In genomic region chr1:192463732-192464131, GRCm38 (mm10) we compare ENCODE assay signal across 35 mouse cellular contexts.
"Had no signal": no experiment of that assay in that cellular context is flagged by ENCODE, and none has a peak within 500 bp of the region (broad histone marks: within the 10 kb centered on the region; RNA-seq: fewer than 3 reads in every experiment).

No protein-coding gene starts in this region.

- H3K9me3 ChIP-seq: heart, embryonic 10.5 days; heart, embryonic 12.5 days; heart, embryonic 13.5 days; heart, embryonic 15.5 days; hindbrain, embryonic 10.5 days; hindbrain, embryonic 12.5 days; hindbrain, embryonic 13.5 days; hindbrain, embryonic 15.5 days; intestine, embryonic 15.5 days; kidney, embryonic 15.5 days had no signal

- DNase-seq: heart, postnatal 10 days; heart, postnatal 14 days; heart, postnatal 36 days; heart, postnatal 4 days; kidney, adult 11 months; kidney, adult 18-20 months; kidney, adult 2 months; kidney, adult 8-10 months; kidney, adult 9 months; kidney, postnatal 10 days; kidney, postnatal 14 days; kidney, postnatal 25 days; kidney, postnatal 36 days; kidney, postnatal 4 days; layer of hippocampus, adult 9-11 months; layer of hippocampus, postnatal 36 days had no signal

- H3K4me2 ChIP-seq: heart, embryonic 11.5 days; heart, embryonic 12.5 days; heart, embryonic 13.5 days; heart, embryonic 15.5 days; hindbrain, embryonic 12.5 days; hindbrain, embryonic 13.5 days; hindbrain, embryonic 14.5 days; hindbrain, embryonic 15.5 days; intestine, embryonic 15.5 days; kidney, embryonic 15.5 days had no signal

- H3K4me3 ChIP-seq: heart, embryonic 10.5 days; heart, embryonic 12.5 days; heart, embryonic 13.5 days; heart, embryonic 15.5 days; hindbrain, embryonic 10.5 days; hindbrain, embryonic 12.5 days; hindbrain, embryonic 13.5 days; hindbrain, embryonic 15.5 days; intestine, embryonic 15.5 days; kidney, embryonic 15.5 days; layer of hippocampus, adult 2 months had no signal

- H3K27ac ChIP-seq: heart, embryonic 10.5 days; heart, embryonic 13.5 days; heart, embryonic 15.5 days; hindbrain, embryonic 10.5 days; hindbrain, embryonic 12.5 days; hindbrain, embryonic 13.5 days; hindbrain, embryonic 14.5 days; hindbrain, embryonic 15.5 days; hindbrain, postnatal 0 days; intestine, embryonic 15.5 days; kidney, embryonic 15.5 days; kidney, postnatal 0 days; layer of hippocampus, adult 2 months had no signal

- H3K36me3 ChIP-seq: heart, embryonic 10.5 days; heart, embryonic 12.5 days; heart, embryonic 13.5 days; heart, embryonic 15.5 days; hindbrain, embryonic 10.5 days; hindbrain, embryonic 12.5 days; hindbrain, embryonic 13.5 days; hindbrain, embryonic 15.5 days; intestine, embryonic 15.5 days; kidney, embryonic 15.5 days had no signal

- H3K9ac ChIP-seq: heart, embryonic 12.5 days; heart, embryonic 13.5 days; heart, embryonic 15.5 days; hindbrain, embryonic 12.5 days; hindbrain, embryonic 13.5 days; hindbrain, embryonic 14.5 days; hindbrain, embryonic 15.5 days; intestine, embryonic 15.5 days; kidney, embryonic 15.5 days had no signal

- H3K4me1 ChIP-seq: heart, embryonic 10.5 days; heart, embryonic 12.5 days; heart, embryonic 13.5 days; heart, embryonic 15.5 days; hindbrain, embryonic 10.5 days; hindbrain, embryonic 12.5 days; hindbrain, embryonic 13.5 days; hindbrain, embryonic 15.5 days; intestine, embryonic 15.5 days; kidney, embryonic 15.5 days had no signal

- ATAC-seq: hindbrain, embryonic 16.5 days; hindbrain, postnatal 0 days; inflammation-experienced regulatory T-cells, adult 6 months; intestine, embryonic 15.5 days; intestine, embryonic 16.5 days; intestine, postnatal 0 days had no signal

- H3K27me3 ChIP-seq: heart, embryonic 12.5 days; heart, embryonic 13.5 days; heart, embryonic 15.5 days; hindbrain, embryonic 12.5 days; hindbrain, embryonic 15.5 days; intestine, embryonic 15.5 days; kidney, embryonic 15.5 days had no signal
